Mouse (Mus musculus) frontal cortex, adult (tissue): ENCODE measurements at regions not wholly inside any gene's neighbourhood (a gene's known extent, or its start where the extent isn't known, plus 50 kb on each side); places are given as distances from the start of the nearest gene placed in this dataset.
A peak's percentile ranks its signal among the peaks of the same experiment; 100 is the strongest.
"Not testable (repeated sequence)": the region's sequence is repeated elsewhere in the genome, so short reads cannot be mapped to it uniquely, and the experiment has no call there.

Experiments used
- ATAC-seq: cut with Nextera tagmentation; 2 replicates; pipeline ENCODE4 v1.9.2; 2017; ENCODE audit warnings: mild to moderate bottlenecking, moderate library complexity, mixed read lengths; ENCODE audit not compliant: low TSS enrichment

- ATAC-seq = no peak
Measured at GRCm38 (mm10) chr8:98955803-98956202, 460.5 kb downstream of the Cdh8 start.

- no peak for ATAC-seq
Measured at GRCm38 (mm10) chr8:98913159-98913777, 503.0 kb downstream of the Cdh8 start.

GRCm38 (mm10) chr8:98893331-98893730, 522.9 kb downstream of the Cdh8 start:
- ATAC-seq = no peak

GRCm38 (mm10) chr8:98861664-98862306, 554.5 kb downstream of the Cdh8 start:
- ATAC-seq = peak; percentile 34; the same call in 1 of the 2 replicates

- peak; percentile 50; the same call in 1 of the 2 replicates for ATAC-seq
Measured at GRCm38 (mm10) chr8:98861175-98861574, 555.1 kb downstream of the Cdh8 start.

- ATAC-seq = no peak
Measured at GRCm38 (mm10) chr8:98860416-98860815, 555.9 kb downstream of the Cdh8 start.

- ATAC-seq = peak; percentile 98
Measured at GRCm38 (mm10) chr8:98829515-98829914, 586.8 kb downstream of the Cdh8 start.

GRCm38 (mm10) chr8:98829006-98829405, 587.3 kb downstream of the Cdh8 start:
- peak; percentile 35; the same call in 1 of the 2 replicates for ATAC-seq

- peak; percentile 77 for ATAC-seq
Measured at GRCm38 (mm10) chr8:98811922-98812321, 604.3 kb downstream of the Cdh8 start.

- ATAC-seq = peak; percentile 44; the same call in 1 of the 2 replicates
Measured at GRCm38 (mm10) chr8:98797445-98797844, 618.8 kb downstream of the Cdh8 start.

- no peak for ATAC-seq
Measured at GRCm38 (mm10) chr8:98767036-98767435, 649.2 kb downstream of the Cdh8 start.

- no peak for ATAC-seq
Measured at GRCm38 (mm10) chr8:98756596-98756995, 659.7 kb downstream of the Cdh8 start.

GRCm38 (mm10) chr8:98755795-98756194, 660.5 kb downstream of the Cdh8 start:
- no peak for ATAC-seq

- ATAC-seq = peak; percentile 47; the same call in 1 of the 2 replicates
Measured at GRCm38 (mm10) chr8:98752367-98752766, 663.9 kb downstream of the Cdh8 start.

GRCm38 (mm10) chr8:98707753-98708152, 708.5 kb downstream of the Cdh8 start:
- ATAC-seq = no peak

GRCm38 (mm10) chr8:98706122-98706521, 710.1 kb downstream of the Cdh8 start:
- ATAC-seq = no peak

GRCm38 (mm10) chr8:98685195-98685594, 731.1 kb downstream of the Cdh8 start:
- ATAC-seq = peak; percentile 91

GRCm38 (mm10) chr8:98684531-98684930, 731.7 kb downstream of the Cdh8 start:
- peak; percentile 92 for ATAC-seq

GRCm38 (mm10) chr8:98680065-98680464, 736.2 kb downstream of the Cdh8 start:
- no peak for ATAC-seq

GRCm38 (mm10) chr8:98659287-98659686, 757.0 kb downstream of the Cdh8 start:
- no peak for ATAC-seq

GRCm38 (mm10) chr8:98652316-98652715, 764.0 kb downstream of the Cdh8 start:
- ATAC-seq = not testable (repeated sequence)

GRCm38 (mm10) chr8:98651010-98651409, 765.3 kb downstream of the Cdh8 start:
- no peak for ATAC-seq

GRCm38 (mm10) chr8:98628151-98628550, 788.1 kb downstream of the Cdh8 start:
- ATAC-seq = no peak
